Mouse (Mus musculus) adipocyte (in vitro differentiated cells): ENCODE measurements at regions not wholly inside any gene's neighbourhood (a gene's known extent, or its start where the extent isn't known, plus 50 kb on each side); places are given as distances from the start of the nearest gene placed in this dataset.

ENCODE experiments used
- DNase-seq: peaks from one replicate; pipeline ENCODE4 v3.0.0-alpha.2; 2016; ENCODE audit warnings: low spot score

GRCm38 (mm10) chr11:63402741-63403140 is 274.0 kb downstream of the Pmp22 start:
- DNase-seq, result no peak

- DNase-seq, result peak; percentile 58
Measured at GRCm38 (mm10) chr11:63404719-63405118, 275.9 kb downstream of the Pmp22 start.

GRCm38 (mm10) chr11:63409431-63409830 is 280.6 kb downstream of the Pmp22 start:
- DNase-seq, result no peak

- no peak for DNase-seq
Measured at GRCm38 (mm10) chr11:63410921-63411320, 282.1 kb downstream of the Pmp22 start.

GRCm38 (mm10) chr11:63412364-63412991 is 283.7 kb downstream of the Pmp22 start:
- DNase-seq, result no peak

GRCm38 (mm10) chr11:63413106-63413505 is 284.3 kb downstream of the Pmp22 start:
- DNase-seq, result no peak

GRCm38 (mm10) chr11:63413621-63414020 is 284.8 kb downstream of the Pmp22 start:
- DNase-seq, result no peak

- no peak for DNase-seq
Measured at GRCm38 (mm10) chr11:63418042-63418776, 289.4 kb downstream of the Pmp22 start.

- DNase-seq, result no peak
Measured at GRCm38 (mm10) chr11:63420341-63420740, 291.6 kb downstream of the Pmp22 start.

GRCm38 (mm10) chr11:63422069-63422468 is 293.3 kb downstream of the Pmp22 start:
- DNase-seq, result no peak

GRCm38 (mm10) chr11:63424319-63424718 is 295.5 kb downstream of the Pmp22 start:
- no peak for DNase-seq

GRCm38 (mm10) chr11:63425741-63426140 is 297.0 kb downstream of the Pmp22 start:
- no peak for DNase-seq

- DNase-seq, result no peak
Measured at GRCm38 (mm10) chr11:63453786-63454185, 325.0 kb downstream of the Pmp22 start.

GRCm38 (mm10) chr11:63454910-63455531 is 326.2 kb downstream of the Pmp22 start:
- DNase-seq, result no peak

GRCm38 (mm10) chr11:63456356-63456755 is 327.6 kb downstream of the Pmp22 start:
- DNase-seq, result no peak

- no peak for DNase-seq
Measured at GRCm38 (mm10) chr11:63457250-63457649, 328.5 kb downstream of the Pmp22 start.

GRCm38 (mm10) chr11:63460146-63460545 is 331.4 kb downstream of the Pmp22 start:
- DNase-seq, result no peak

GRCm38 (mm10) chr11:63463797-63464331 is 335.1 kb downstream of the Pmp22 start:
- DNase-seq, result no peak

- DNase-seq, result no peak
Measured at GRCm38 (mm10) chr11:63465941-63466340, 337.2 kb downstream of the Pmp22 start.

GRCm38 (mm10) chr11:63466541-63466940 is 337.8 kb downstream of the Pmp22 start:
- no peak for DNase-seq

- DNase-seq, result no peak
Measured at GRCm38 (mm10) chr11:63474831-63475230, 346.0 kb downstream of the Pmp22 start.

- no peak for DNase-seq
Measured at GRCm38 (mm10) chr11:63481676-63482310, 353.0 kb downstream of the Pmp22 start.
